Mouse (Mus musculus): ENCODE data around the gene Rin3. TPM values are rescaled to one million over a fixed set of nuclear protein-coding genes. Genes with fewer than 3 reads are reported as not detected.

The Rin3 gene
- polyA plus RNA-seq, 1 experiment from 2014 or later, result 9.2 TPM

DNA sequence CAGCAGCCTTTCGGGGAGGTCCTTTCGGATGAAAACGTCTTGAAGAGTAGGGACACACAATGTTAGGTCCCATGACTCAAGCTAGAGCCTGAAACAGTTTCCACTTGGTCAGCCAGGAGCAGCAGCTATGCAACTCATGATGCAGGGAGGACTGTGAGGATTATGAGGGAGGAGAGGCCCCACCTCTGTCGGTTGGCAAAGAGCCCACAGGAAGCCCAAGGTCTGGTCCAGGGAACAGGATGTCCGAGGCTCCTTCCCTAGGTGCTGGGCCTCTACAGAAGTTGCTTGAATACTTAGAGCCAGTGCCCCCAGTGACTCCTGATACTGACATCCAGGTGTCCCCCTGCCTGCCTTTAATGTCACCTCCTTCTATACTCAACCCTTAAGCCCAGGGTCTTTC is 28.6 kb downstream of the Rin3 start:
- Histone ChIP-seq H3K27ac (ENCODE audit: low read length) (no peak overlapping the region), H3K27me3 (ENCODE audit: control insufficient read depth, insufficient read depth, low read depth, low read length) (no peaks in the 10 kb centered on the region), H3K36me3 (ENCODE audit: control insufficient read depth, insufficient read depth) (peaks cover 16% of the 10 kb centered on the region), H3K9ac (ENCODE audit: low read depth, low read length) (no peak overlapping the region), H3K4me1 (ENCODE audit: control insufficient read depth, low read depth, low read length) (peaks cover 18% of the 10 kb centered on the region), H3K4me2 (ENCODE audit: low read depth, low read length) (no peak overlapping the region), H3K9me3 (replicated peaks; ENCODE audit: control insufficient read depth, low read length) (no peaks in the 10 kb centered on the region), H3K4me3 (ENCODE audit: low read depth, low read length) (no peak overlapping the region)
- ATAC-seq (ENCODE audit: low read depth), result no peak
- WGBS (ENCODE audit: insufficient replicate concordance), result 68% methylated on average over 5 of the region's 5 CpGs

GRCm38 (mm10) chr12:102319150-102319549 is 36.3 kb downstream of the Rin3 start:
- 21% methylated on average over 2 of the region's 2 CpGs for WGBS (ENCODE audit: insufficient replicate concordance)
- Histone ChIP-seq H3K27ac (ENCODE audit: low read length) (no peak overlapping the region), H3K36me3 (ENCODE audit: control insufficient read depth, insufficient read depth) (peaks cover 10% of the 10 kb centered on the region), H3K27me3 (ENCODE audit: control insufficient read depth, insufficient read depth, low read depth, low read length) (no peaks in the 10 kb centered on the region), H3K9me3 (replicated peaks; ENCODE audit: control insufficient read depth, low read length) (no peaks in the 10 kb centered on the region), H3K4me3 (ENCODE audit: low read depth, low read length) (no peak overlapping the region), H3K4me1 (ENCODE audit: control insufficient read depth, low read depth, low read length) (peaks cover 13% of the 10 kb centered on the region), H3K9ac (ENCODE audit: low read depth, low read length) (no peak overlapping the region), H3K4me2 (ENCODE audit: low read depth, low read length) (no peak overlapping the region)
- 0 out of 2 replicates have a peak, but pooled peaks have one; percentile 31 for ATAC-seq (ENCODE audit: low read depth)

DNA sequence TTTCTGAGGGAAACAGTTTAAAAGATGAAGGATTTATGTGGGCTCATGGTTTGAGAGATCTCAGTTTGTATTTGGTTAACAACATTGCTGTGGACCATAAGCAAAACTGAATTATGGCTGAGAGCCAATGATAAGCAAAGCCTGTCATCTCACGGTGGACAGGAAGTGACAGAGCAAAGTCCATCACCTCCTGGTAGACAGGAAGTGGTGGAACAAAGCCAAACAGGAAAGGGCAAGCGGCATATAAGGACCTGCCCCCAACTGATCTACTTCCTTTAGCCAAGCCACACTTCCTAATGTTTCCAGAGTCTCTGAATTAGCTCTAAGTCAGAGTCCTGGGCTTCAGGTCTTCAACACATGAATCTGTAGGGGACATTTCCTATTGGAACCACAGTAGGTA is 37.1 kb downstream of the Rin3 start:
- no peaks in the 10 kb centered on the region for H3K27me3 ChIP-seq (ENCODE audit: control insufficient read depth, insufficient read depth, low read depth, low read length)
- peaks cover 7% of the 10 kb centered on the region for H3K36me3 ChIP-seq (ENCODE audit: control insufficient read depth, insufficient read depth)
- no peak overlapping the region for H3K4me2 ChIP-seq (ENCODE audit: low read depth, low read length)
- H3K4me3 ChIP-seq (ENCODE audit: low read depth, low read length), result no peak overlapping the region
- H3K27ac ChIP-seq (ENCODE audit: low read length), result peak overlapping the region; percentile 67
- 7% methylated on average over 2 of the region's 2 CpGs for WGBS (ENCODE audit: insufficient replicate concordance)
- H3K4me1 ChIP-seq (ENCODE audit: control insufficient read depth, low read depth, low read length), result peaks cover 13% of the 10 kb centered on the region
- peak; percentile 81 for ATAC-seq (ENCODE audit: low read depth)
- no peaks in the 10 kb centered on the region for H3K9me3 ChIP-seq (replicated peaks; ENCODE audit: control insufficient read depth, low read length)
- no peak overlapping the region for H3K9ac ChIP-seq (ENCODE audit: low read depth, low read length)

- ATAC-seq (ENCODE audit: low read depth), result no peak
- no peak overlapping the region for H3K4me2 ChIP-seq (ENCODE audit: low read depth, low read length)
- H3K27me3 ChIP-seq (ENCODE audit: control insufficient read depth, insufficient read depth, low read depth, low read length), result no peaks in the 10 kb centered on the region
- H3K4me3 ChIP-seq (ENCODE audit: low read depth, low read length), result no peak overlapping the region
- WGBS (ENCODE audit: insufficient replicate concordance), result 15% methylated on average over 2 of the region's 2 CpGs
- no peak overlapping the region for H3K9ac ChIP-seq (ENCODE audit: low read depth, low read length)
- H3K36me3 ChIP-seq (ENCODE audit: control insufficient read depth, insufficient read depth), result peaks cover 3% of the 10 kb centered on the region
- H3K27ac ChIP-seq (ENCODE audit: low read length), result peak overlapping the region; percentile 48
- H3K9me3 ChIP-seq (replicated peaks; ENCODE audit: control insufficient read depth, low read length), result no peaks in the 10 kb centered on the region
- H3K4me1 ChIP-seq (ENCODE audit: control insufficient read depth, low read depth, low read length), result peaks cover 13% of the 10 kb centered on the region
Measured at GRCm38 (mm10) chr12:102320322-102320721, 37.5 kb downstream of the Rin3 start.

GRCm38 (mm10) chr12:102321064-102321728 is 38.3 kb downstream of the Rin3 start:
- Histone ChIP-seq H3K9me3 (replicated peaks; ENCODE audit: control insufficient read depth, low read length) (no peaks in the 10 kb centered on the region), H3K4me1 (ENCODE audit: control insufficient read depth, low read depth, low read length) (peaks cover 13% of the 10 kb centered on the region), H3K4me2 (ENCODE audit: low read depth, low read length) (no peak overlapping the region), H3K4me3 (ENCODE audit: low read depth, low read length) (no peak overlapping the region), H3K9ac (ENCODE audit: low read depth, low read length) (no peak overlapping the region), H3K27me3 (ENCODE audit: control insufficient read depth, insufficient read depth, low read depth, low read length) (no peaks in the 10 kb centered on the region), H3K36me3 (ENCODE audit: control insufficient read depth, insufficient read depth) (no peaks in the 10 kb centered on the region), H3K27ac (ENCODE audit: low read length) (no peak overlapping the region)
- ATAC-seq (ENCODE audit: low read depth), result no peak
- WGBS (ENCODE audit: insufficient replicate concordance), result 19% methylated on average over 4 of the region's 4 CpGs

GRCm38 (mm10) chr12:102321855-102322254 is 39.0 kb downstream of the Rin3 start:
- Histone ChIP-seq H3K4me3 (ENCODE audit: low read depth, low read length) (no peak overlapping the region), H3K4me1 (ENCODE audit: control insufficient read depth, low read depth, low read length) (peaks cover 13% of the 10 kb centered on the region), H3K9ac (ENCODE audit: low read depth, low read length) (no peak overlapping the region), H3K9me3 (replicated peaks; ENCODE audit: control insufficient read depth, low read length) (no peaks in the 10 kb centered on the region), H3K36me3 (ENCODE audit: control insufficient read depth, insufficient read depth) (no peaks in the 10 kb centered on the region), H3K4me2 (ENCODE audit: low read depth, low read length) (no peak overlapping the region), H3K27me3 (ENCODE audit: control insufficient read depth, insufficient read depth, low read depth, low read length) (no peaks in the 10 kb centered on the region), H3K27ac (ENCODE audit: low read length) (no peak overlapping the region)
- ATAC-seq (ENCODE audit: low read depth), result no peak
- 64% methylated on average over 5 of the region's 5 CpGs for WGBS (ENCODE audit: insufficient replicate concordance)

- ATAC-seq (ENCODE audit: low read depth), result no peak
- Histone ChIP-seq H3K27me3 (ENCODE audit: control insufficient read depth, insufficient read depth, low read depth, low read length) (no peaks in the 10 kb centered on the region), H3K4me3 (ENCODE audit: low read depth, low read length) (no peak overlapping the region), H3K36me3 (ENCODE audit: control insufficient read depth, insufficient read depth) (no peaks in the 10 kb centered on the region), H3K4me1 (ENCODE audit: control insufficient read depth, low read depth, low read length) (peaks cover 13% of the 10 kb centered on the region), H3K9me3 (replicated peaks; ENCODE audit: control insufficient read depth, low read length) (no peaks in the 10 kb centered on the region), H3K9ac (ENCODE audit: low read depth, low read length) (no peak overlapping the region), H3K27ac (ENCODE audit: low read length) (no peak overlapping the region), H3K4me2 (ENCODE audit: low read depth, low read length) (no peak overlapping the region)
- 62% methylated on average over 2 of the region's 2 CpGs for WGBS (ENCODE audit: insufficient replicate concordance)
Measured at GRCm38 (mm10) chr12:102323392-102323791, 40.5 kb downstream of the Rin3 start.

- no peak overlapping the region for H3K9ac ChIP-seq (ENCODE audit: low read depth, low read length)
- H3K4me2 ChIP-seq (ENCODE audit: low read depth, low read length), result no peak overlapping the region
- no peaks in the 10 kb centered on the region for H3K36me3 ChIP-seq (ENCODE audit: control insufficient read depth, insufficient read depth)
- no peak for ATAC-seq (ENCODE audit: low read depth)
- WGBS (ENCODE audit: insufficient replicate concordance), result 52% methylated on average over 6 of the region's 6 CpGs
- no peaks in the 10 kb centered on the region for H3K9me3 ChIP-seq (replicated peaks; ENCODE audit: control insufficient read depth, low read length)
- H3K4me1 ChIP-seq (ENCODE audit: control insufficient read depth, low read depth, low read length), result peaks cover 13% of the 10 kb centered on the region
- H3K27ac ChIP-seq (ENCODE audit: low read length), result no peak overlapping the region
- H3K4me3 ChIP-seq (ENCODE audit: low read depth, low read length), result no peak overlapping the region
- H3K27me3 ChIP-seq (ENCODE audit: control insufficient read depth, insufficient read depth, low read depth, low read length), result no peaks in the 10 kb centered on the region
Measured at GRCm38 (mm10) chr12:102324156-102324885, 41.5 kb downstream of the Rin3 start.

DNA sequence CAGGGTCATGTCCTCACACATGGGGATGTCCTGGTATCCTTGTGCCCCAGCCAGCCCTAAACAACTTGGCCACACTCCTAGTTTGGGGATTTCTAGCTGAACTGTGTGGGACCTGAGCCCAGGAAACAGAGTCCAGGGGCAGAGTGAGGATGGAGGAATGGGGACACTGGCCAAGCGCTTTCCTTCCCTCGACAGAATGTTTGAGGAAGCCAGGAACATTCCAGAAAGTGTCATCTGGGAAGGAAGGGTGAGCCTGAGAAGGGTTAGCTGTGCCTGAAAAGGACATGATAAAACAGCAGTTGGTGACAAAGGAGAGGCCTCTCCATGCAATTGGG is 42.0 kb downstream of the Rin3 start:
- peaks cover 9% of the 10 kb centered on the region for H3K4me1 ChIP-seq (ENCODE audit: control insufficient read depth, low read depth, low read length)
- WGBS (ENCODE audit: insufficient replicate concordance), result 70% methylated on average over 2 of the region's 2 CpGs
- H3K27me3 ChIP-seq (ENCODE audit: control insufficient read depth, insufficient read depth, low read depth, low read length), result no peaks in the 10 kb centered on the region
- no peak overlapping the region for H3K9ac ChIP-seq (ENCODE audit: low read depth, low read length)
- H3K27ac ChIP-seq (ENCODE audit: low read length), result no peak overlapping the region
- no peaks in the 10 kb centered on the region for H3K9me3 ChIP-seq (replicated peaks; ENCODE audit: control insufficient read depth, low read length)
- no peak overlapping the region for H3K4me2 ChIP-seq (ENCODE audit: low read depth, low read length)
- H3K36me3 ChIP-seq (ENCODE audit: control insufficient read depth, insufficient read depth), result no peaks in the 10 kb centered on the region
- no peak overlapping the region for H3K4me3 ChIP-seq (ENCODE audit: low read depth, low read length)
- ATAC-seq (ENCODE audit: low read depth), result no peak

Measured in liver, embryonic 16.5 days (tissue).